Mouse (Mus musculus): Measurements from ENCODE around the gene Atp5s.

GRCm38 (mm10) chr12:69777341-69777730, 52.6 kb downstream of the Atp5s start:
- no peak for TF ChIP-seq CTCF (IDR thresholded peaks at IDR 0.05; ENCODE audit: insufficient read depth, low read length)
- TF ChIP-seq POLR2A (IDR thresholded peaks at IDR 0.05; ENCODE audit: borderline replicate concordance, extremely low read depth, low read depth, low read length), result no peak

All from lung, adult 2 months (tissue).